Mouse (Mus musculus): ENCODE results near the gene Obp2b.

DNA sequence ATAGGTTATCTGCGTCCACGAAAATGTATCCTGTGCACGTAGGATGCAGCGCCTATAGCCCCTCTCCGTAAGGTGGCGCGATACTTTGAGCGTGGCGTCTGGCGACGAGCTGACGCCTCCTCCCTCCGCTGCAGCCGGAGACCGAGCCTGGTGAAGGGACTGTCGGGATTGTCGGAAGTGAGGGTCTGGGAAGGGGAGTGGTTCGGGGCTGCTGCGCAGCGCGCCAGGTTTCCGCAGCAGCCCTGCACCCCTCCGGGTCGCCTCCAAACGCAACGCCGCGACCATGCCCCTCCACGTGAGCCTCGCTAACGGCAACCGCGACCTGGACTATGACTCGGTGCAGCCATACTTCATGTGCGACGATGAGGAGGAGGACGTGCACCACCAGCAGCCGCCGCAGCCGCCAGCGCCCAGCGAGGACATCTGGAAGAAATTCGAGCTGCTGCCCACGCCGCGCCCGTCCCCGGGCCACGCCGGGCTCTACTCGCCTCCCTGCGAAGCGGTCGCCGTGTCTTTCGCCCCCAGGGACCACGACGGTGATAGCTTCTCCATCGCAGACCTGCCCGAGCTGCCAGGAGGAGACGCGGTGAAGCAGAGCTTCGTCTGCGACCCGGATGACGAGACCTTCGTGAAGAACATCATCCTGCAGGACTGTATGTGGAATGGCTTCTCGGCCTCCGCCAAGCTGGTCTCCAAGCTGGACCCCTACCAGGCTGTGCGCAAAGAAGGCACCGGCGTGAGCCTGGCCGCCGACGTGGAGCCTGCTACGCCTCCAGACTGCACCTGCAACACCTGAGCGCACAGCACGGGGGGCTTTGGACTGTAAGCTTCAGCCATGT is 29.9 kb upstream of the Obp2b start, which contains the start of gene Bmyc:
- TF ChIP-seq HCFC1 (IDR thresholded peaks at IDR 0.05; ENCODE audit: borderline replicate concordance, insufficient read depth, low read length) = peak; percentile 52; the same call in 1 of the 2 replicates
- TF ChIP-seq MAFK (IDR thresholded peaks at IDR 0.05; ENCODE audit: insufficient read depth, low read depth, low read length) = no peak
- TF ChIP-seq CHD2 (IDR thresholded peaks at IDR 0.05; ENCODE audit: low read depth, low read length) = peak; percentile 70
